Mouse (Mus musculus) liver, postnatal 0 days (tissue): ENCODE data around the gene Yap1.

Source experiments
- CTCF ChIP-seq: sonication (generic); IDR thresholded peaks from 2 replicates; pipeline ENCODE4 v1.5.1; 2016; ENCODE audit warnings: antibody characterized with exemption, low read depth
- EP300 ChIP-seq: IDR thresholded peaks from 2 replicates; pipeline ENCODE4 v1.6.1; 2016; ENCODE audit warnings: antibody characterized with exemption, low read depth, mild to moderate bottlenecking

DNA sequence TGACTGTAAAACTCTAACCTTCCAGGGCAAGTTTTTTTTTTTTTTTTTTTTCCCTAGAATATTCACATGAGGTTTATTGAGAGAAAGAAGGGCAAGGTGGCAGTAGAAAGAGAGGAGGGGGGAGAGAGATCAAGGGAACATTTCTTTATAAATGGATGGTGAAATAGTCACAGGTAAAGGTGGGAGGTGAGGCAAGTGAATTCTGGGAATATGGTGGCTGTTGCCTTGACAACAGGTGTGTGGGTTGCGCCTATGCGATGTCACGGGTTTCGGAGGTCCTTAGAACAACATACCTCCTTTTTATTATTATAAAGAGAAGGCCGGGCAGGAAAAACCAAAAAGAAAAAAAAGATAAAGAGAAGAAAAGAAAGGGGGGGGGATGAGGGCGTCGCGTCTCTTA, 89.5 kb downstream of the Yap1 start:
- no peak for TF ChIP-seq CTCF
- no peak for TF ChIP-seq EP300
